Mouse (Mus musculus): ENCODE results near the gene Shisal1. TPM values are rescaled to one million over a fixed set of nuclear protein-coding genes. Genes with fewer than 3 reads are reported as not detected.

The Shisal1 gene
- polyA plus RNA-seq, 1 experiment from 2014 or later: 2.7 TPM

- Histone ChIP-seq H3K4me3 (ENCODE audit: low read depth, low read length) (no peak overlapping the region), H3K9ac (replicated peaks; ENCODE audit: low read depth, low read length) (no peak overlapping the region), H3K27me3 (ENCODE audit: control insufficient read depth, insufficient read depth, low read length) (no peaks in the 10 kb centered on the region), H3K4me2 (replicated peaks; ENCODE audit: low read depth, low read length) (no peak overlapping the region), H3K9me3 (ENCODE audit: control insufficient read depth, low read depth, low read length) (no peaks in the 10 kb centered on the region), H3K27ac (ENCODE audit: low read length) (no peak overlapping the region), H3K4me1 (ENCODE audit: control insufficient read depth, insufficient read depth, low read length) (peaks cover 12% of the 10 kb centered on the region; the same call in 1 of the 2 replicates), H3K36me3 (ENCODE audit: control insufficient read depth, insufficient read depth, low read length) (no peaks in the 10 kb centered on the region)
- no peak for ATAC-seq (ENCODE audit: insufficient number of reproducible peaks, insufficient read depth, low FRiP score, low read depth)
- 85% methylated on average over 5 of the region's 5 CpGs for WGBS
Observed at GRCm38 (mm10) chr15:84355081-84355480, 91.8 kb downstream of the Shisal1 start.

- 0 out of 2 replicates have a peak, but pooled peaks have one; percentile 28 for ATAC-seq (ENCODE audit: insufficient number of reproducible peaks, insufficient read depth, low FRiP score, low read depth)
- Histone ChIP-seq H3K27ac (ENCODE audit: low read length) (peak overlapping the region; percentile 4; the same call in 1 of the 2 replicates), H3K27me3 (ENCODE audit: control insufficient read depth, insufficient read depth, low read length) (no peaks in the 10 kb centered on the region)
Observed at GRCm38 (mm10) chr15:84351915-84352844, 94.7 kb downstream of the Shisal1 start.

GRCm38 (mm10) chr15:84351342-84351741 is 95.6 kb downstream of the Shisal1 start:
- Histone ChIP-seq H3K9ac (replicated peaks; ENCODE audit: low read depth, low read length) (no peak overlapping the region), H3K27ac (ENCODE audit: low read length) (no peak overlapping the region), H3K36me3 (ENCODE audit: control insufficient read depth, insufficient read depth, low read length) (no peaks in the 10 kb centered on the region), H3K4me3 (ENCODE audit: low read depth, low read length) (no peak overlapping the region), H3K9me3 (ENCODE audit: control insufficient read depth, low read depth, low read length) (peaks cover 7% of the 10 kb centered on the region; the same call in 1 of the 2 replicates), H3K4me2 (replicated peaks; ENCODE audit: low read depth, low read length) (no peak overlapping the region), H3K27me3 (ENCODE audit: control insufficient read depth, insufficient read depth, low read length) (no peaks in the 10 kb centered on the region), H3K4me1 (ENCODE audit: control insufficient read depth, insufficient read depth, low read length) (peaks cover 12% of the 10 kb centered on the region; the same call in 1 of the 2 replicates)
- no peak for ATAC-seq (ENCODE audit: insufficient number of reproducible peaks, insufficient read depth, low FRiP score, low read depth)
- 83% methylated on average over 7 of the region's 7 CpGs for WGBS

More at GRCm38 (mm10) chr15:84351915-84352844, 94.7 kb downstream of the Shisal1 start:
- Histone ChIP-seq H3K4me1 (ENCODE audit: control insufficient read depth, insufficient read depth, low read length) (peaks cover 12% of the 10 kb centered on the region; the same call in 1 of the 2 replicates), H3K36me3 (ENCODE audit: control insufficient read depth, insufficient read depth, low read length) (no peaks in the 10 kb centered on the region), H3K4me2 (replicated peaks; ENCODE audit: low read depth, low read length) (no peak overlapping the region), H3K9me3 (ENCODE audit: control insufficient read depth, low read depth, low read length) (peaks cover 7% of the 10 kb centered on the region; the same call in 1 of the 2 replicates), H3K4me3 (ENCODE audit: low read depth, low read length) (no peak overlapping the region), H3K9ac (replicated peaks; ENCODE audit: low read depth, low read length) (no peak overlapping the region)
- 52% methylated on average over 21 of the region's 21 CpGs for WGBS

GRCm38 (mm10) chr15:84349915-84350738 is 96.8 kb downstream of the Shisal1 start:
- Histone ChIP-seq H3K9ac (replicated peaks; ENCODE audit: low read depth, low read length) (no peak overlapping the region), H3K27ac (ENCODE audit: low read length) (no peak overlapping the region), H3K36me3 (ENCODE audit: control insufficient read depth, insufficient read depth, low read length) (no peaks in the 10 kb centered on the region), H3K27me3 (ENCODE audit: control insufficient read depth, insufficient read depth, low read length) (no peaks in the 10 kb centered on the region), H3K4me1 (ENCODE audit: control insufficient read depth, insufficient read depth, low read length) (peaks cover 12% of the 10 kb centered on the region; the same call in 1 of the 2 replicates), H3K4me2 (replicated peaks; ENCODE audit: low read depth, low read length) (no peak overlapping the region), H3K4me3 (ENCODE audit: low read depth, low read length) (no peak overlapping the region), H3K9me3 (ENCODE audit: control insufficient read depth, low read depth, low read length) (peaks cover 7% of the 10 kb centered on the region; the same call in 1 of the 2 replicates)
- ATAC-seq (ENCODE audit: insufficient number of reproducible peaks, insufficient read depth, low FRiP score, low read depth): no peak
- WGBS: 28% methylated on average over 14 of the region's 14 CpGs

GRCm38 (mm10) chr15:84348769-84349168 is 98.1 kb downstream of the Shisal1 start:
- 91% methylated on average over 4 of the region's 4 CpGs for WGBS
- peaks cover 7% of the 10 kb centered on the region; the same call in 1 of the 2 replicates for H3K9me3 ChIP-seq (ENCODE audit: control insufficient read depth, low read depth, low read length)

GRCm38 (mm10) chr15:84340926-84341325 is 106.0 kb downstream of the Shisal1 start:
- WGBS: 62% methylated on average over 2 of the region's 2 CpGs
- no peak overlapping the region for H3K4me3 ChIP-seq (ENCODE audit: low read depth, low read length)
- H3K27me3 ChIP-seq (ENCODE audit: control insufficient read depth, insufficient read depth, low read length): no peaks in the 10 kb centered on the region
- H3K36me3 ChIP-seq (ENCODE audit: control insufficient read depth, insufficient read depth, low read length): no peaks in the 10 kb centered on the region
- H3K27ac ChIP-seq (ENCODE audit: low read length): no peak overlapping the region
- no peaks in the 10 kb centered on the region for H3K9me3 ChIP-seq (ENCODE audit: control insufficient read depth, low read depth, low read length)
- H3K4me1 ChIP-seq (ENCODE audit: control insufficient read depth, insufficient read depth, low read length): no peaks in the 10 kb centered on the region
- ATAC-seq (ENCODE audit: insufficient number of reproducible peaks, insufficient read depth, low FRiP score, low read depth): no peak
- no peak overlapping the region for H3K9ac ChIP-seq (replicated peaks; ENCODE audit: low read depth, low read length)
- H3K4me2 ChIP-seq (replicated peaks; ENCODE audit: low read depth, low read length): no peak overlapping the region

More at GRCm38 (mm10) chr15:84348769-84349168, 98.1 kb downstream of the Shisal1 start:
- Histone ChIP-seq H3K4me2 (replicated peaks; ENCODE audit: low read depth, low read length) (no peak overlapping the region), H3K27ac (ENCODE audit: low read length) (no peak overlapping the region), H3K4me1 (ENCODE audit: control insufficient read depth, insufficient read depth, low read length) (peaks cover 12% of the 10 kb centered on the region; the same call in 1 of the 2 replicates), H3K4me3 (ENCODE audit: low read depth, low read length) (no peak overlapping the region), H3K9ac (replicated peaks; ENCODE audit: low read depth, low read length) (no peak overlapping the region), H3K36me3 (ENCODE audit: control insufficient read depth, insufficient read depth, low read length) (no peaks in the 10 kb centered on the region), H3K27me3 (ENCODE audit: control insufficient read depth, insufficient read depth, low read length) (no peaks in the 10 kb centered on the region)
- ATAC-seq (ENCODE audit: insufficient number of reproducible peaks, insufficient read depth, low FRiP score, low read depth): no peak

- H3K9ac ChIP-seq (replicated peaks; ENCODE audit: low read depth, low read length): no peak overlapping the region
- H3K4me2 ChIP-seq (replicated peaks; ENCODE audit: low read depth, low read length): no peak overlapping the region
- 77% methylated on average over 5 of the region's 5 CpGs for WGBS
- H3K36me3 ChIP-seq (ENCODE audit: control insufficient read depth, insufficient read depth, low read length): no peaks in the 10 kb centered on the region
- no peak overlapping the region for H3K4me3 ChIP-seq (ENCODE audit: low read depth, low read length)
- no peak overlapping the region for H3K27ac ChIP-seq (ENCODE audit: low read length)
- H3K4me1 ChIP-seq (ENCODE audit: control insufficient read depth, insufficient read depth, low read length): no peaks in the 10 kb centered on the region
- no peaks in the 10 kb centered on the region for H3K9me3 ChIP-seq (ENCODE audit: control insufficient read depth, low read depth, low read length)
- no peaks in the 10 kb centered on the region for H3K27me3 ChIP-seq (ENCODE audit: control insufficient read depth, insufficient read depth, low read length)
- ATAC-seq (ENCODE audit: insufficient number of reproducible peaks, insufficient read depth, low FRiP score, low read depth): no peak
Observed at GRCm38 (mm10) chr15:84337599-84337998, 109.3 kb downstream of the Shisal1 start.

GRCm38 (mm10) chr15:84336281-84336817 is 110.5 kb downstream of the Shisal1 start:
- no peaks in the 10 kb centered on the region for H3K9me3 ChIP-seq (ENCODE audit: control insufficient read depth, low read depth, low read length)
- no peaks in the 10 kb centered on the region for H3K4me1 ChIP-seq (ENCODE audit: control insufficient read depth, insufficient read depth, low read length)
- no peaks in the 10 kb centered on the region for H3K27me3 ChIP-seq (ENCODE audit: control insufficient read depth, insufficient read depth, low read length)
- H3K9ac ChIP-seq (replicated peaks; ENCODE audit: low read depth, low read length): no peak overlapping the region
- H3K27ac ChIP-seq (ENCODE audit: low read length): no peak overlapping the region
- no peak for ATAC-seq (ENCODE audit: insufficient number of reproducible peaks, insufficient read depth, low FRiP score, low read depth)
- no peak overlapping the region for H3K4me3 ChIP-seq (ENCODE audit: low read depth, low read length)
- no peak overlapping the region for H3K4me2 ChIP-seq (replicated peaks; ENCODE audit: low read depth, low read length)
- WGBS: 67% methylated on average over 12 of the region's 12 CpGs
- H3K36me3 ChIP-seq (ENCODE audit: control insufficient read depth, insufficient read depth, low read length): no peaks in the 10 kb centered on the region

Measured in stomach, embryonic 14.5 days (tissue).